Mouse (Mus musculus) fibroblast of lung, adult 2 months (primary cell): ENCODE measurements at regions not wholly inside any gene's neighbourhood (a gene's known extent, or its start where the extent isn't known, plus 50 kb on each side); places are given as distances from the start of the nearest gene placed in this dataset.
A peak's percentile ranks its signal among the peaks of the same experiment; 100 is the strongest.

ENCODE experiments used
- DNase-seq: peaks from one replicate; pipeline ENCODE4 v3.0.0-alpha.2; 2011; ENCODE audit warnings: low read depth

DNA sequence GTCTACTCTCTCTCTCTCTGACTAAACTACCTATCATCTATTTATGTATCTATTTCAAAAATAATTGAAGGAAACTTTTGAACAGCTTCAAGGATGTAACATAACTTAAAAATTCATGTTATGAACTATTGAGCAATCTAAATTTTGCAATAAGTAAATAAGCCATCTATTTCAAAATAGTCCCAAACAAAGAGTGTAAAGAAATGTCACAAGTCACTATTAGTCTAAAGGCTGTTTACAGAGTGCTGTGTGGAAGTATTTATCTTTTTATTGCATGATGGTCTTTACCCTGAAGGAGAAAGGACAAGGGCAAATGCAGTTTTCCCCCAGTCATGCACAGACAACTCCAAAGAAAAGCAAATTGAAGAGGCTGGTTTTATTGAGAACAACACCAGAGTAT lies 496.0 kb downstream of the Olfm4 start:
- DNase-seq = no peak

GRCm38 (mm10) chr14:80482771-80483170 lies 498.9 kb downstream of the Olfm4 start:
- DNase-seq = no peak

DNA sequence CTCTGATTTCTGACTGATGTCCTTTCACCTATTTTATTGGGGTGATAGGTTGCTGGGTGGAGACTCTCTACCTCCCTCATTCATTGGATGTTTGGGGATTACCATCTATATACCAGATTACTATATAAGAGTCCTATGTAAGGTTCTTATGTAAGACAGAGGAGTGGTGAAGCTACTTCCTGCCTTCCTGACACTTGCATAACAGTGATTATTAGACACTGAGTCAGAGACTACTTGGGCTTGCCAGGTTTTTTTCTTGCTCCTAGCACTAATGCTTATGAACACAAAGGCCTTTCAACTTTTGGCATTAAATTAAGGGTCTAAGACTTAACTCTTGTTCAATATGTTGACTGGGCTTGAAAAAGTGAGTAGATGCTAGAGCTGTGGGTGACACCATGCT lies 500.4 kb downstream of the Olfm4 start:
- peak; percentile 19 for DNase-seq

DNA sequence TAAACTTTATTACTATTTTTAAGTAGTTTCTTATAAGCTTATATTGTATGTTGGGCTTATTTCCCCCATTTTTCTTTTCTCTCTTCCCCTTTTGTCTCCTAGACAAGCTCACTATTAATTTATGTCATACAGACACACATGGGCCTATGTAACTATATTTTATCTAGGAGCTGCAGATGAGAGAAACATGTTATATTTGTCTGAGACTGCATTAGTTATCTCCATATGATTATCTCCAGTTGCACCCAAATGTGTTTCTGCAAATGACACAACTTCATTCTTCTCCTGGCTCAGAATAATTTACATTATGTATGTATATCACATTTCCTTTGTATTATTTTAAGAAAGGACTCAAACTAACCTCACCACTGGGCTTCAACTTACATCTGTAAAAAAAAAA lies 501.3 kb downstream of the Olfm4 start:
- DNase-seq = no peak

GRCm38 (mm10) chr14:80486605-80487004 lies 502.7 kb downstream of the Olfm4 start:
- DNase-seq = no peak

DNA sequence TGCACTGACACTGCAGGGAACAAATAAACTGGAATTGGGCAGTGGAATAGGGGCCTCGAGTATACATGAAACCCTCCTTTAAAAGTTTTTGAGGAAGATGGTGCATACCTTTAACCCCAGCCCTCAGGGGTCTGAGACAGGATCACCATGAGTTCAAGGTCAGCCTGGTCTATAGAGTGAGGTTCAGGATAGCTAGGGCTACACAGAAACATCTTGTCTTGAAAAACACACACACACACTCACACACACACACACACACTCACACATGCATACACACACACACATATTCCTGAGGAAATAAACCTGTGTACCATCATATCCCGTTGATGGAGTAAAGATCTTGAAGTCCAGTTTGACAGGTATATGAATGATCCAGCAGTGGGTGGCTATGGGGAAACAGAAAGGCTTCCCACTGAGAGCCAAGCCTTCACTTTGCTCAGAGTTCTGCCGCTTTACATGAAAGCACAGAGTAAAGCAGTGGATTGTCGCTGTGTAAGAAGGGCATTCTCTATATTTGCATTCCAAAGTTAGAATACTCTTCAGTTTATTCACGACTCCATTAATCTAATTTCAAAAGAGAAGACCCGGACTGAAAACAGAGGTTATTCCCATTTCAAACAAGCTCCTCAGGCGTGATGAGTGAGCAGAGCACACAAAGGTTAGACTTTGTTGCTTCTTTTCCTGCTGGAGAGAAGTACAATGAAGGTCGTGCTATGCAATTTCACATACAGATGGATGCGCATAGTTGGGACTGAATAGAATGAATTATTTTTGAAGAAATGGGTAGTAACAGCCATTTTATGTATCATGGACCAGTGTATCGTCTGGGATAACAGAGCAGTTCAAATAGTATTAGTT lies 508.4 kb downstream of the Olfm4 start:
- DNase-seq = no peak

DNA sequence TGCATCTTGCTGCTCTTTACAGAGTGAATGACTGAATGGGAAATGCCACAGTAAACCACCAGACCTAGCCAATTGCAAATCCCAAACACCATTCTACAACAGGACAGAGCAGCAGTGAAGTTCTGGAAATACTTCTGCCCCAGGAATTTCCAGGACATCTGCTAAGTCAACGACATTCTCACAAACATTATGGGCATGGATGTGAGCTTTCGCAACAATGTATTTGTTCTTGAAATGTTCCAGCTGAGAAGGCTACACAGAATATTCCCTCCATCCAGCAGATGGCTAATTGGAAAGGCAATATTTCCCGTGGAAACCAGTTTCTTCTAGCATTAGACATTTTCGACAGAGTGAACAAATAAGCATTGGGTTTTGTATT lies 509.0 kb downstream of the Olfm4 start:
- no peak for DNase-seq

- DNase-seq = no peak
Observed at GRCm38 (mm10) chr14:80504351-80504750, 520.5 kb downstream of the Olfm4 start.

DNA sequence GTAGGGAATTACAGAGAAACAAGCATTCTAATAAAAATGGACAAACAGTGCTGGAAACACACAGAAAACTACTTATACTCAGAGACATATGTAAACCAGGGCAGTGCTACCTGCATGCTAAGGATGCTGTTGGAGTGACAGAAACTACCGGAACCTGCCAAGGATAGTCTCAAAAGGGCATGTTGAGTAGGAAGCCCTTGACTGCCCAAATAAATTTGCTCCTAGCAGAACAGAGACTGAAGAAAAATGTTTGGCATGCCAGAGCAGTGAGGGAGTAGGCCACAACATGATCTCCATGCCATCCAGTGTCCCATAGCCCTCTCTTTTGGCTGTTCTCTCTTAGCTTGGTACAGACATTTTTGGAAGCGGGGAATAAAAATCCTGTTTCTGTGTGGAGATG lies 532.7 kb downstream of the Olfm4 start:
- DNase-seq = no peak

- DNase-seq = no peak
Observed at GRCm38 (mm10) chr14:80521216-80521615, 537.3 kb downstream of the Olfm4 start.

GRCm38 (mm10) chr14:80521631-80522030 lies 537.8 kb downstream of the Olfm4 start:
- no peak for DNase-seq

DNA sequence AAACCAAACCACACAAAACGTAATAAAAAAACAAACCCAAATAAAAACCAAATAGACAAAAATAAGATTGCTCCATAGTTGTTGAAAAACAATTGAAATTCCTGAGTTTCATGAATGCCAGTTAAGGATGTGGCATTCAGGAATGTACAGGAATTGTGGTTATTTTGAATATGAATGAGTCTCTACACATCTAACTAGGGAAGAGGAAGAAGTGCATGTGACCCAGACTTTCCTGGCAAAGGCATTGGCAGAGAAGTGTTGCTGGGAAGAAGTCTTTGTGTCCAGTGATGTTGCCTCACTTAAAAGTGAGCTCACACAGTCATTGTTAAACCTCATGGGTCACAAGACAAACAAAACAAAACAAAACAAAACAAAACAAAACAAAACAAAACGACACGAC lies 538.7 kb downstream of the Olfm4 start:
- no peak for DNase-seq

- no peak for DNase-seq
Observed at GRCm38 (mm10) chr14:80528419-80529028, 544.6 kb downstream of the Olfm4 start.

DNA sequence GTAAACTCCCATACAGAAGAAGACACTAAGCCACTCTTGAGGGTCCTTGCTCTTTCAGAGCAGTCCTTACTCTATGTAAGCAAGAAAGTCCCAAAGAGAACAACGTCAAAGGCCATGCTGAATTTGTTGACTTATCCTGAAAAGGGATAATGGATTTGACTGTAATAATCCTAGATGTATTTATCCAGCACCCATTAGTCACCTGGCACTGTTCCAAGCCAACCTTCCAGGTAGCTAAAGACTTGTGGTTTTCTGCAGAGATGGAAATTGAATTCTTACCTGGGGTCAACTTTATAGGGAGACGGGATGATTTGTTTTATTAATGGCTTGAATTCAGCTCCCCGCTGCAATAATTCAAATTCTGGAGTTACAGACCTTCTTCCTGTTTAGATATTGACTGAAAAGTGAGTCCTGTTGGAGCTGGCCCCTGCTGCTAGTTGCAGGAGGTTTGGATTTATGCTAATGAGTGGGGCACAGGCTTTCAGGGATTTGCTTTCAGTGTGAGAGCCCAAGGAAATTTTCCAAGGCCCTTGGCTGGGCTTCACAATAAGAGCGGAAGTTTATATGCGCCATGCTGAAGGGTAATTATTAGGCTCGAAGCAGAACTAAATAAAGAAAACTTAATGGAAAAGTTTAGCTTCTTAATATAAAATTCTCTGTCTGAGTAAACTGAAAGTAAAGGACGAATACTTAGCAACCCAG lies 552.3 kb downstream of the Olfm4 start:
- DNase-seq = no peak

- no peak for DNase-seq
Observed at GRCm38 (mm10) chr14:80559950-80560349, 576.1 kb downstream of the Olfm4 start.
